Mouse (Mus musculus): Measurements from ENCODE around the gene Uck2. TPM values are rescaled to one million over a fixed set of nuclear protein-coding genes. Genes with fewer than 3 reads are reported as not detected.

Gene Uck2
- polyA plus RNA-seq (2014; fragmentation: Nextera tagmentation; extraction: Ambion mirVana) = 47.7 and 48.2 TPM in 2 replicates

GRCm38 (mm10) chr1:167285320-167285355 lies at the start of gene Uck2:
Gene Uck2 (minus strand): TSS chr1:167285320.
- Histone ChIP-seq H3K9ac (replicated peaks; ENCODE audit: low read depth, low read length) (peak within 1 kb of the TSS; percentile 90), H3K27ac (ENCODE audit: low read depth, low read length) (peak within 1 kb of the TSS; percentile 97), H3K4me1 (ENCODE audit: control insufficient read depth, insufficient read depth, low read length) (peaks cover 21% of the 10 kb centered on the region), H3K4me3 (ENCODE audit: low read depth, low read length) (peak within 1 kb of the TSS; percentile 88), H3K27me3 (ENCODE audit: control insufficient read depth, insufficient read depth, low read length) (no peaks in the 10 kb centered on the region), H3K36me3 (ENCODE audit: control insufficient read depth, insufficient read depth, low read length) (no peaks in the 10 kb centered on the region), H3K9me3 (ENCODE audit: control insufficient read depth, low read length) (no peaks in the 10 kb centered on the region), H3K4me2 (ENCODE audit: low read depth, low read length) (peak within 1 kb of the TSS; percentile 64)
- ATAC-seq (ENCODE audit: low read depth) = no peak
- WGBS = 0% methylated on average over 2 of the region's 2 CpGs

GRCm38 (mm10) chr1:167331106-167331505 lies 46.0 kb upstream of the Uck2 start:
- Histone ChIP-seq H3K9me3 (ENCODE audit: control insufficient read depth, low read length) (no peaks in the 10 kb centered on the region), H3K36me3 (ENCODE audit: control insufficient read depth, insufficient read depth, low read length) (peaks cover 29% of the 10 kb centered on the region)
- WGBS = 95% methylated on average over 8 of the region's 8 CpGs

GRCm38 (mm10) chr1:167328776-167329175 lies 43.7 kb upstream of the Uck2 start:
- Histone ChIP-seq H3K36me3 (ENCODE audit: control insufficient read depth, insufficient read depth, low read length) (peaks cover 37% of the 10 kb centered on the region), H3K27me3 (ENCODE audit: control insufficient read depth, insufficient read depth, low read length) (no peaks in the 10 kb centered on the region), H3K9ac (replicated peaks; ENCODE audit: low read depth, low read length) (no peak overlapping the region), H3K4me3 (ENCODE audit: low read depth, low read length) (no peak overlapping the region), H3K27ac (ENCODE audit: low read depth, low read length) (no peak overlapping the region), H3K9me3 (ENCODE audit: control insufficient read depth, low read length) (no peaks in the 10 kb centered on the region), H3K4me1 (ENCODE audit: control insufficient read depth, insufficient read depth, low read length) (no peaks in the 10 kb centered on the region), H3K4me2 (ENCODE audit: low read depth, low read length) (no peak overlapping the region)
- ATAC-seq (ENCODE audit: low read depth) = no peak
- 91% methylated on average over 6 of the region's 6 CpGs for WGBS

More at GRCm38 (mm10) chr1:167331106-167331505, 46.0 kb upstream of the Uck2 start:
- H3K9ac ChIP-seq (replicated peaks; ENCODE audit: low read depth, low read length) = no peak overlapping the region
- H3K4me3 ChIP-seq (ENCODE audit: low read depth, low read length) = no peak overlapping the region
- no peak overlapping the region for H3K27ac ChIP-seq (ENCODE audit: low read depth, low read length)
- no peaks in the 10 kb centered on the region for H3K4me1 ChIP-seq (ENCODE audit: control insufficient read depth, insufficient read depth, low read length)
- H3K4me2 ChIP-seq (ENCODE audit: low read depth, low read length) = no peak overlapping the region
- no peaks in the 10 kb centered on the region for H3K27me3 ChIP-seq (ENCODE audit: control insufficient read depth, insufficient read depth, low read length)
- ATAC-seq (ENCODE audit: low read depth) = no peak

- no peak overlapping the region for H3K4me3 ChIP-seq (ENCODE audit: low read depth, low read length)
- no peaks in the 10 kb centered on the region for H3K27me3 ChIP-seq (ENCODE audit: control insufficient read depth, insufficient read depth, low read length)
- no peak for ATAC-seq (ENCODE audit: low read depth)
- H3K4me2 ChIP-seq (ENCODE audit: low read depth, low read length) = no peak overlapping the region
- no peak overlapping the region for H3K9ac ChIP-seq (replicated peaks; ENCODE audit: low read depth, low read length)
- peaks cover 39% of the 10 kb centered on the region for H3K36me3 ChIP-seq (ENCODE audit: control insufficient read depth, insufficient read depth, low read length)
- H3K27ac ChIP-seq (ENCODE audit: low read depth, low read length) = no peak overlapping the region
- no peaks in the 10 kb centered on the region for H3K4me1 ChIP-seq (ENCODE audit: control insufficient read depth, insufficient read depth, low read length)
- H3K9me3 ChIP-seq (ENCODE audit: control insufficient read depth, low read length) = no peaks in the 10 kb centered on the region
- WGBS = 96% methylated on average over 6 of the region's 6 CpGs
These were observed 36.6 kb upstream of the Uck2 start for GRCm38 (mm10) chr1:167321691-167322090.

GRCm38 (mm10) chr1:167313220-167313619 lies 28.1 kb upstream of the Uck2 start:
- Histone ChIP-seq H3K9ac (replicated peaks; ENCODE audit: low read depth, low read length) (no peak overlapping the region), H3K9me3 (ENCODE audit: control insufficient read depth, low read length) (no peaks in the 10 kb centered on the region), H3K36me3 (ENCODE audit: control insufficient read depth, insufficient read depth, low read length) (peaks cover 7% of the 10 kb centered on the region; the same call in 1 of the 2 replicates), H3K27ac (ENCODE audit: low read depth, low read length) (no peak overlapping the region), H3K4me1 (ENCODE audit: control insufficient read depth, insufficient read depth, low read length) (peaks cover 8% of the 10 kb centered on the region), H3K4me2 (ENCODE audit: low read depth, low read length) (no peak overlapping the region), H3K4me3 (ENCODE audit: low read depth, low read length) (no peak overlapping the region), H3K27me3 (ENCODE audit: control insufficient read depth, insufficient read depth, low read length) (no peaks in the 10 kb centered on the region)
- WGBS = 90% methylated on average over 4 of the region's 4 CpGs
- ATAC-seq (ENCODE audit: low read depth) = no peak

GRCm38 (mm10) chr1:167312367-167312766 lies 27.2 kb upstream of the Uck2 start:
- Histone ChIP-seq H3K9me3 (ENCODE audit: control insufficient read depth, low read length) (no peaks in the 10 kb centered on the region), H3K4me1 (ENCODE audit: control insufficient read depth, insufficient read depth, low read length) (peaks cover 11% of the 10 kb centered on the region), H3K36me3 (ENCODE audit: control insufficient read depth, insufficient read depth, low read length) (peaks cover 7% of the 10 kb centered on the region; the same call in 1 of the 2 replicates), H3K9ac (replicated peaks; ENCODE audit: low read depth, low read length) (no peak overlapping the region), H3K4me2 (ENCODE audit: low read depth, low read length) (no peak overlapping the region), H3K27ac (ENCODE audit: low read depth, low read length) (no peak overlapping the region), H3K4me3 (ENCODE audit: low read depth, low read length) (no peak overlapping the region), H3K27me3 (ENCODE audit: control insufficient read depth, insufficient read depth, low read length) (no peaks in the 10 kb centered on the region)
- ATAC-seq (ENCODE audit: low read depth) = no peak

- no peaks in the 10 kb centered on the region for H3K27me3 ChIP-seq (ENCODE audit: control insufficient read depth, insufficient read depth, low read length)
- H3K9ac ChIP-seq (replicated peaks; ENCODE audit: low read depth, low read length) = peak within 1 kb of the TSS; percentile 74
- peak within 1 kb of the TSS; percentile 94 for H3K27ac ChIP-seq (ENCODE audit: low read depth, low read length)
- peaks cover 11% of the 10 kb centered on the region for H3K4me1 ChIP-seq (ENCODE audit: control insufficient read depth, insufficient read depth, low read length)
- peak within 1 kb of the TSS; percentile 80 for H3K4me3 ChIP-seq (ENCODE audit: low read depth, low read length)
- H3K9me3 ChIP-seq (ENCODE audit: control insufficient read depth, low read length) = no peaks in the 10 kb centered on the region
- WGBS = under 1% methylated on average over 82 of the region's 82 CpGs
- ATAC-seq (ENCODE audit: low read depth) = peak; percentile 99
- H3K36me3 ChIP-seq (ENCODE audit: control insufficient read depth, insufficient read depth, low read length) = no peaks in the 10 kb centered on the region
- H3K4me2 ChIP-seq (ENCODE audit: low read depth, low read length) = peak within 1 kb of the TSS; percentile 84
These were observed 23.3 kb upstream of the Uck2 start, which contains the start of gene Tmco1 for GRCm38 (mm10) chr1:167308261-167309054. Gene Tmco1 (plus strand): TSS chr1:167308378.

- no peak for ATAC-seq (ENCODE audit: low read depth)
- Histone ChIP-seq H3K4me1 (ENCODE audit: control insufficient read depth, insufficient read depth, low read length) (peaks cover 11% of the 10 kb centered on the region), H3K4me2 (ENCODE audit: low read depth, low read length) (peak overlapping the region; percentile 84), H3K9me3 (ENCODE audit: control insufficient read depth, low read length) (no peaks in the 10 kb centered on the region), H3K27me3 (ENCODE audit: control insufficient read depth, insufficient read depth, low read length) (no peaks in the 10 kb centered on the region), H3K27ac (ENCODE audit: low read depth, low read length) (no peak overlapping the region; the same call in 1 of the 2 replicates), H3K4me3 (ENCODE audit: low read depth, low read length) (peak overlapping the region; percentile 80), H3K9ac (replicated peaks; ENCODE audit: low read depth, low read length) (no peak overlapping the region), H3K36me3 (ENCODE audit: control insufficient read depth, insufficient read depth, low read length) (no peaks in the 10 kb centered on the region)
- WGBS = 63% methylated on average over 11 of the region's 11 CpGs
These were observed 22.6 kb upstream of the Uck2 start for GRCm38 (mm10) chr1:167307674-167308073.

GRCm38 (mm10) chr1:167306451-167307240 lies 21.5 kb upstream of the Uck2 start:
- WGBS = 69% methylated on average over 5 of the region's 5 CpGs
- Histone ChIP-seq H3K9me3 (ENCODE audit: control insufficient read depth, low read length) (no peaks in the 10 kb centered on the region), H3K4me3 (ENCODE audit: low read depth, low read length) (no peak overlapping the region), H3K9ac (replicated peaks; ENCODE audit: low read depth, low read length) (no peak overlapping the region), H3K27ac (ENCODE audit: low read depth, low read length) (no peak overlapping the region), H3K27me3 (ENCODE audit: control insufficient read depth, insufficient read depth, low read length) (no peaks in the 10 kb centered on the region), H3K36me3 (ENCODE audit: control insufficient read depth, insufficient read depth, low read length) (no peaks in the 10 kb centered on the region), H3K4me2 (ENCODE audit: low read depth, low read length) (no peak overlapping the region), H3K4me1 (ENCODE audit: control insufficient read depth, insufficient read depth, low read length) (peaks cover 11% of the 10 kb centered on the region)
- ATAC-seq (ENCODE audit: low read depth) = no peak

Measured in neural tube, embryonic 14.5 days (tissue).